Mouse (Mus musculus) natural killer cell, adult 2 months (primary cell): ENCODE measurements around the gene Aldh1a1.
"Not testable (repeated sequence)": the region's sequence is repeated elsewhere in the genome, so short reads cannot be mapped to it uniquely, and the experiment has no call there.

ENCODE experiments used
- DNase-seq, 2 experiments: peaks; one replicate each; pipeline ENCODE4 v3.0.0; 2022; ENCODE audit warnings: low spot score in 2 of 2

The Aldh1a1 gene

DNA sequence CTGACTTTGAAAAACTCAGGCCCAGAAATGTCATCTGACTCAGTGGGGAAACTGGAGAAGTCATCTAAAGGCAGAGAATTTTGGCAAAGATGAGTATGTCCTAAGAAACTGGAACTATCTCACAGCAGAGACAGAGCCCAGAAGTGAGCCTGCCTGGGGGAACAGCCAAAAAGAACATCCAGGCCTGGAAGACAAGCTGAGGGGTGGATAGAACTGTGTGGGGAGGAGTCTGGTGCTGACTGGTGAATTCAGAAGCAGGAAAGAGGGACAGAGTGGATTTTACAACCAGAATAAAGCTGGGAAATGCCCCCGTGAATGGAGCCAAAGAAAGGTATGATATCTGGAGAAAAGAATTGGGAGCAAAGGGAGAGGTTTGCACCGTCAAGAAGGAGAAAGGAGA lies at the start of gene Aldh1a1:
Aldh1a1 (plus strand) TSS at position 225 of the 400 bp plus-strand sequence.
- no peak for DNase-seq

DNA sequence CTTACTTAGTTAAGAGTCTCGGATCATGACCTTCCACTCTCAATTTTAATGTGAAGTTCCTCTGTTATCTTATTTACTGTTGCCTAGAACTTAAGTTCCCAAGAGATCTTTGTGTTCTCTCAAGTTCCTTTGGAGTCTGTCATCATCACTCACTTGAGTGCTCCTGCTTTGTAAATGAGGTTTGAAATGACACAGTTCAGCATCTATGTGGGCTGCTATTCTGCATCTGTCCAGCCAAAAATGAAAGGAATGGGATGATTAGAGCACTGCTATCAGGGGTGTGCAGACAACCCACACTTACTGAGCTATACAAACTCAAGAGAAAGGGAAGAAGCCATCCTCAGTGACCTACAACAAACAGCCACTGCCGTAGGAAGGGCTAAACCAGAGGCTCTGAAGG lies 44.7 kb upstream of the Aldh1a1 start:
- DNase-seq = no peak

DNA sequence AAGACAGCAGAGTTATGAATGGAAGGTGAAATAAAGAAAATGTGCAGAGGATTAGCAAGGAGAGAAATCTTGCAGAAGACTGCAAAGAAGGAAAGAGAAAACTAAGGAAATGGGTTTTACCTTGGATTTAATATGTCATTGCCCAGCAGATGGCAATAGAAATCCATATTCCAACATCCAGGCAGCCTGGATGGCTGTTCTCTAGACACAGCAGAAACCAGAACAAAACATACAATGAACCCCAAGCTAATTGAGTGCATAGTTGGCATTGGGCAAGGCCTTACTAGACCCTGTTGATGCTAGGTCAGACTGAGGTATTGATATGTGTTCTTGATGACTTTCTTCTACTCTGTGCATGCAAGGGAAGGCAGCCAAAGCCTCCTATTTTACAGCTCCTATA lies 43.0 kb upstream of the Aldh1a1 start:
- no peak for DNase-seq

DNA sequence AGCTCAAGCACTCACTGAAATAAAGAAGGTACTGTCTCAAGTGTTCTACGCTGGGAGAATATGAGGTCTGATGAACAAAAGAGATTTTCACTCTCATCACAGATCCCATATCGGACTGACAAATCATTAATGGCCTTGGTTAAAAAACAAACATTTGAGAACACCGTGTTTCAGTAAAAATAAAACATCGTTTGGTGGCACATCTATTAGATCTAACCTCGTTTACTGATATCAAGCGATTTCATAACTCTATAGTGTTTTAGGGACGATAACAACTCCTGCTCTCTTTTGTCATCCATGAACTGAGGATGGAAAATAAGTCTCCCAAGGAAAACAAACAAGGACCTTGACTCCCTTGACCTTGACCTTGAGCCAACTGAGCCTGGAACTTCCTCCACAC lies 41.5 kb upstream of the Aldh1a1 start:
- DNase-seq = no peak

DNA sequence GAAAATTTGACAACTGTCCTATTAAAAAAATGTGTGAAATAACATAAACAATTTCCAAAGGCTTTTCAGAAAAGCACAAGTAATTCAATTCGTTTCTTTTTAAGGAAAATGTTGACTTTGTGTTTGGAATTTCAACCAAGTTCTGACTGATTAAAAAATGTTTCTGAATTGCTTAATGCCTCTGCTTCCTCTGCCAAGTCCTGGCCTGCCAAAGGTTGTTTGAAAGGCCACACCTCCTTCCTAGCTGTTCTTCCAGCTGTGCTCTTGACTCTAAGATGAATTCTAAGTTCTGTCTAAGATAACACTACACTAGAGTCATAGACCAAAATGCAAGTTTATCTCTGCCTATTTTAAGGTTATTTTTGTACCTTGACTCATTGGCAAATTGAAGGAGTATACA lies 8.0 kb upstream of the Aldh1a1 start:
- DNase-seq = no peak

DNA sequence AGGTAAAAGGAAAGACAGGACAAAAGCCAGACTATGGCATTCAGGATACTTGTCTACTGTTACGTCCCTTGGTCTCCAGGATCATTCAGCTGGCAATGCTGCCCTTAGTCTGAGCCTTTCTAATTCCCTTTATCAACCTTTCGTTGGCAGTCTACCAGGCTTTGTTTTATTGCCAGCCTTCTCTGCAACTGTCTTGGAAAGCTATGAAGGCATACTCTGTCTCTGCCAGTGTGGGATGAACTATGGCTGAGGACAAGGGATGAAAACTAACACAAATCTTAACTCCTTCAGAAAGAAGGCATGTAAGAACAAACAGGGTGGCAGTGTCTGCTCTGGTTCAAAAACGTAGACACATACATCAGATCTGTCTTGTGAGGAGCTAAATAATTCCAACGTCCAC lies 565 bp upstream of the Aldh1a1 start:
- no peak for DNase-seq

DNA sequence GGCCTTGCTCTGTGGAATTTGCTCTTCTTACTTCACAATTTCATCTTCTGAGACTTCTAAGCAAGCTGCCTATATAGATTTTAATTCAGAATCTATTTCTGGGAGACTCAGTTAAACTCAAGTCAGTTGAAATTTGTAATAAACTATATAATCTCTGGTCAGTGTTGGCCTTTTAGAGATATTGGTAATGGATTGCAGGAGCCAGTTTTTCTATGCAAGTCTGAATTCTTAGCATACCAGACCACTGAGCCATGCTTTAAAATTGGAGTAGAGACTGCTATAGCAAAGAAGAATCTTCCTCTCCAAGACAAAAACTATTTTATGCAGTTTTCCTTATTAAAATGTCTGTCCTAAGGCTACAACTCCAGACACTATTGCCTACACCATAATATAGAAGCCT lies 4.0 kb downstream of the Aldh1a1 start:
- DNase-seq = no peak

DNA sequence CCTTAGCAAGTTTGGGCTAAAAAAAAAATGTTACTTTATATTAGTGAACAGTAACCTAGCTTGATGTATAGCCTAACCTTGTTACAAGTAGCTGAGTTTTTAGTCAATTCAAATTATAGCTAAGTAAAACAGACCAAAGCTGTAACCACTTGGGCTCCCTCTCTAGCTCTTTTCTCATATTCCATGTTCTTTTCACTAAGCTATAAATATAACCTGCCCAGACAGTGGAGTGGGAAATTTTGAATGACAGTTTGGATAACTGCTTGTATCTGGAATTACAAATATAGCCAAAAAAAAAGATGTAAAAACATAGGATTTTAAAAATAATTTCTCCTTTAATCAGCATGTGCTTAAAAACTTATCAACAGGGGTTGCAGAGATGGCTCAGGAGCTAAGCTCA lies 12.8 kb downstream of the Aldh1a1 start:
- no peak for DNase-seq

DNA sequence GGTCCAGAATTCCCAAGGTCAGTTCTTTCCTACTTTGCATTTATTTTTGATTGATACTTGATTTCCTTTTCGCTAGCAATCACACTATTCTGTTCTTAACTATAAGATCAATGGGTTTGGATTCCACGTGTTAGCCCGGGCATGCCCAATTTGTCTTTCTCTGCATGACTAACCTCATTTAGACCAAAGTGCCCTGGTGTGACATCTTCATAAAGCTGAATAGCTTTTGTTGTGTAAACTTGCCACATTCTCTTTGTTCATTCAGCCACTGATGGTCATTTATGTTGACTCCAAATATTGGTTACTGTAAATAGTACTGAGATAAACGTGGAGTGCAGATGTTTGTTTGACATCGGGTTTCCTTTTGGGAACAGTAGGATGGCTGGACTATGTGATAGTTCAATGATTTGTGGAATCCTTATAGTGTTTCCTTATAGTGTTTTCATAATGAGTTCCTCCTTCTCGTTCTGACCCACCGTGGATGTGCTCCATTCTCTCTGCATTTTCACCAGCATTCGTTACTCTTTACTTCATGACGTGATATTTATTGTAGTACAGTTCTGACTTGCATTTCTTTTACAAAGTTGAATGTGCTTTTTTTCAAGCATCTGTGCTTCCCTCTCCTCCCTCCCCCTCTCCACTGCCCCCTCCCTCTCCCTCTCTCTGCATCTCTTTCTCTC lies 14.6 kb downstream of the Aldh1a1 start:
- DNase-seq = no peak

DNA sequence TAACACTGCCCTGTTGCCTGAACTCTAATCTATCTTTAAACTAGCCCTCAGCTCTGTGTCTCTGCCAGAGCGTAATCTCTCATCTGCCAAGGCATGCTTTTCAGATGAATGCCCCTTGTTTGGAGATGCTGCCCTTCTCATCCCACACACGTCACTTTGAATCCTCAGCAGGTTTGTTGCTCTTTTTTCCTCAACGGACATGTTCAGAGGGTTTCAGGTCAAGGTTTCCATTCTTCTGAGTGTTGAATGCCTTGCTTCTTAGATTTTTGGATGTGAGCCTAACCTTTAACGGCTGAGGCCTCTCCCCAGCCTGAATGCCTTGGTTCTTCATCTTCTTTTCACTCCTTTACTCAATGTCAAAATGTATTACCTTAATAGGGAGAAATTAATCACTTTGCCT lies 16.1 kb downstream of the Aldh1a1 start:
- DNase-seq = no peak

DNA sequence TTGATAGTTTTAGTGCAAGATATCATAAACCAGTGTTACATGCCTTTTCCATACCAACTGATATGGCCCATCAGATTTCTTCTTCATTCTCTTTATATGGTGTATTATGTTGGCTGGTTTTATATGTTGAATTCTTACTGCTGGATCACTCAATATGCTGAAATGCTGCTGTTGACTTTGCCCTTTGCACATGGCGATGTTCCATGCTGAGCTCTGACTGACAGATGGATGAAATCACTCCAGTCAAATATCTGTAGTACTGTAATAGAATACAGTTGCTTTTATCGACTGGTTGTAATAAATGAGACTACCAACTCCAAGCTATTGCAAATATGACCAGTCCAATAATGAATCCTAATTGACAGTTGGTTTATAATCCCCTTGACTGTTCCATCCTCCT lies 19.5 kb downstream of the Aldh1a1 start:
- DNase-seq = no peak

DNA sequence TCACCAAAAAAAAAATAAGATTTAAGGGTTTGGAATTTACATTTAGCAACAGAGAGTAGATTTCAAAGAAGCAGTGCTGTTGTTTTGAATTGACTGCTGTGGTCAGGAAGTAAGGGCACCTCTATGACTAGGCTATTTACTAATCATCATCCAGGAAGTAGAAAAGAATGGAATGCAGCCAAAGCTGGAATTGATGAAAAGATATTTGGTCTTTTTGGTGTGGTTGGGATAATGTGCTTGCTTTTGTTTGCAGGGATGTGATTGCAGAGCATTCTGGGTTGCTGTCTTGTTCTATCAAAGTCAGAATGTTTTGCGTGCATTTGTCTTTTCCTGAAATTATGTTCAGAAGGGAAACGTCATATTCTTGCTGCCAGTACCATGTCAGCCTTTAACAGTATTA lies 20.7 kb downstream of the Aldh1a1 start:
- no peak for DNase-seq

DNA sequence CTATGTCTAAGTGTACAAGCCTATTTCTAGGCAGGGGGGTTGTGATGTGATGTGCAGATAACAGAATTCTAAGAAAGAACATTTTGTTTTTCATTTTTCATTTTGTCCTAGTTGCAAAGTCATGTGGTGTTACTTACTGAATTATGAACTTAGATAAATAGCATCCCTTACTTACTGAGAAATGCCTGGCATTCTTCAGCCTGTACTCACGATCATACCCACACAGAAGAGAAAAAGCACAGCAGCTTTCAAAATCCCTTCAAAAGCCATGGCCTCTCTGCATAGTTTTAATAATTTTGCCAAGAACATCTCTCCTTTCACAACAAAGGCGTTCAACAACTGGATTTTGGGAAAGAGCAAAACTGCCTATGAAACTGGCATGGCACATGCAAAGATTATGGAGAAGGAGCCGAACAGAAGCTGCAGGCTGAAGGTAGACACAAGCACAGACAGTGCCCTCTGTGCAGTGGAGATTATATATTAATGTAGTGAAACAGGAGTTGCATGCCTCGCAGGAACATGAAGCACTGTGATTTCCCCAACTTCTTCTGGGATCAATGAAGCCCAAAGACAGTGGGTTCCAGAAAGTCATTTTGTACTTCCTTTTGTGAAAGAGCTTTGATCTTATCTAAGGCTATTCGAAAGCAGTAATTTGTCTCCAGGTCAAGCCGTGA lies 21.3 kb downstream of the Aldh1a1 start:
- DNase-seq = no peak

DNA sequence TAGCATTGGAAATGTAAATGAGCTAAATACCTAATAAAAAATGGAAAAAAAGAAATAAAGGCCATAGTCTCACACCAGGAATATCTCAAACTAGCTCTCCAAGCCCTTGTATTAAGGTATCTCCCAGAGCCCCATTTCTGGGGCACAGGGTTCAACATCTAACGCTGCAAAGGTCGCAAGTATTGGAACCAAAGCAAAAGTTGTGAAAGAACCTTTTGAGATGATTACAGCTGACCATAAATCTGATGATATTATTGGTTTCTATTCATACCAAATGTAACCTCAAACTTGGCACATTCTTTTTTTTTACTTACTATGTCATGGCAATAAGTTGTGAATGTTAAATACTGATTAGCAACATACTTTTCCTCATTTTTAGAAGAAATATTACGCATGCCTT lies 24.0 kb downstream of the Aldh1a1 start:
- no peak for DNase-seq

DNA sequence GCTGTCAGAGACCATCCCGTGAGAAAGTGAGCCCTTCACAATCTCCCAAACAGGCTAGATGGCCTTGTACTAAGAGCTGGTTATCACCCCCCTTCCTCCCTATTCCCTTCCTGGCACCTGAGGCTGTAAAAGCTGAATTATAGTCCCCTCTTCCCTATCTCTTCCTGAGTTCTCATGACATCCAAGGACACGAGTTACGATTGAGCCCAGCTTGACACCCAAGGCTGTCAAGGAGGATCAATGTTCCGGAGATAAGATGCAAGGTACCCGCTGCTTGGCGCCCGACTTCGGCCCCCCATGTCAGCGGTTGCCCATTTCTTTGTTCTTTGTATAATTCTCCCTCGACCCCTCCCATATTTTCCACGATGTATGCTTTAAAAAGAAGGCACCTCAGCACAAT lies 36.6 kb downstream of the Aldh1a1 start:
- not testable (repeated sequence) for DNase-seq

DNA sequence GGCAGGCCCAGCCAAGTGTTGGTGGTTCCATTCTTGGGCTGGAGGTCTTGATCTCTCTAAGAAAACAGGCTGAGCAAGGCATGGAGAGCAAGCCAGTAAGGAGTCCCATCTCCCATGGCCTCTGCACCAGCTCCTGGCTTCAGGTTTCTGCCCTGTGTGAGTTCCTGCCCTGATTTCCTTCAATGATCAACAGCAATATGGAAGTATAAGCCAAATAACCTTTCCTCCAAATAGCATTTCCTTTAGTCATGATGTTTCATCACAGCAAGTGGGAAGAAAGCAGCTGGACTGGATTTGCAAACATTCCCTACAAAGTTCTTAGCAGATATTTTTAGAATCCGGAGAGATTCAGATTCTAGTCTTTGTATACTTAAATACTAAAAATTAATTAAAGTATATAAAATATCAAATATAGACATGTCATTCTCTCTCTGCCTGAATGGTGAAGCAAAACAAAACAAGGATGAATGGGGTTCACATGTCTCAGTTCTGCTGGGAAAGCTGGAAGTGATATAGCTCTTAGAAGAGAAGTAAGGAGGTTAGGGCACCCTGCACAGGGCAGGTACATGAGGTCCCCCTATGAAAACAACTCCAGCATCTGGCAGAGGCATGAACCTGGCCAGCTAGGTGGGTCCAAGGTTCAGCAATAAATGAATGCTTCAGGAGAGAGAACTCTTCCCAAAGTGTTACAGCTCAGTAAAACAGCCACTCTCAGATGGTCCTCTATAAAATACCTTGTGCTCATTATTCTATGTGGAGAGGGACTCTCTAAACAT lies 37.6 kb downstream of the Aldh1a1 start:
- no peak for DNase-seq

DNA sequence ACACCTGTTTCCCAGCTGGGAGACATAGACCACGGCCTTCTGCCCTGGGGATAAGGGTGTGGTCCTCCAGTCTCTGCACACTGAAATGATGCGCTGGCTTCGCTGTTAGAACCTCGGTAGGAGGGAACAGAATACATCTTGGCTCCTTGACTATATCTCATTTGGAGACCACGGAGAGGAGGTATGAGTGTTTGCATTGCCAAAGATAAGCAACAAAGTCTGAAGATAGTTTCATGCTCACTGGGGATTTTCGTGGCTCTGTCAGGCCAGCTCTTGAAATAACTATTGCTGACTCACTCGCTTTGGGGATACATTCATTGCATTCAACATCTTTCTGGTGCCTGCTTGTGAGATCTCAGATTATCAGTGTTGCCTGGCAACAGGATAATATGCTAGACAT lies 44.0 kb downstream of the Aldh1a1 start:
- no peak for DNase-seq

DNA sequence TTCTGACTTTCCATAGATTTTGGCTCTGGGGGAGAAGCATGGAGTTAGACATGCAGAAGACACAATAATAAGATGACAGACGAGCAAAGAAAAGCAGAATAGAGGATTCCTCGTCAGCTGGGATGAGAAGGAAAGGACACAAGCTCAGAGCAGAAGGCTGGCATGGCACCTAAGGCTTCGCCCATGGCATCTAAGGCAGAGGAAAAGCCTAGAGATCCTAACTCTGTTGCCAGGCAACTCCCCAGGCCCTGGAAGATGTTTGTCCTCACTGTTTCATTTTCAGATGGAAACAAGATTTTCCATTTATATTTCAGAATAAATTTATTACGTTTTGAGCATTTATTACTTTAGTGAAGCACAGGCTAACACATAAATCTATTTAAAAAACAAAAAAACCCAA lies 48.5 kb downstream of the Aldh1a1 start:
- DNase-seq = no peak

DNA sequence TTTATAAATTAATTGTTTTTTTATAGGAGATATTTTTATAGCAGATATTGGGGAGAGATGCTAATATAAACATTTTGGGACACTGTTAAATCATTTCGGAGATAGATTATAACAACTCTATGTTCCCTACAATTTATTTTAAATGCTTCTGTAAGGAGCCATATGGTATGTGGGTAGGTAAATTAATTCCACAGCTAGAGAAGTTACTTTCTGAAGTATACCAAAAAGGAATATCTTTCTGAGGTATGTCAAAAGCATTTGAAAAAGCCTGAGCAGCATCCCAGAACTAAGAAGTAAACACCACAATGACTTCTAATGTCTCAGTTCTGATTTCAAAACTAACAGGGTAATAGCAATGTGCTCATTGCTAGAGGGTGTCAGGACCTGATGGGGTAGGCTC lies 49.4 kb downstream of the Aldh1a1 start:
- DNase-seq = no peak

DNA sequence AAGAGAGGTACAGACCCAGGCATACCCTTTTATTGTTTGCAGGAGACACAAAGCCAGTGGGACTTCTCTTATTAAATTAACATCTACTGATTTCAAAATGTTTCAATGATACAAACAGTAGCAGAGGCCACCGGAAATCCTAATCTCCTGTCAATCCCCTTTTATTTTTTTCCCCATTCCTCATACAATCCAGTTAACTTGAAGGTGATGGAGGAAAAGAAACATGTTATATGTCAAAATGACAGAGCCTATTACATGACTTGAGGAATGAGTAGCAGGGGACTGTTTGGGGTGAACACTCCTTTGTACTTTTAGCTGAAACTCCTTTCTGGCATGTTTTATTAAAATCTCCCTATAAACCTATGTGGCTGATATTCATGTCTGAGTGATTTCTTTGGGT lies 51.3 kb downstream of the Aldh1a1 start:
- DNase-seq = no peak

DNA sequence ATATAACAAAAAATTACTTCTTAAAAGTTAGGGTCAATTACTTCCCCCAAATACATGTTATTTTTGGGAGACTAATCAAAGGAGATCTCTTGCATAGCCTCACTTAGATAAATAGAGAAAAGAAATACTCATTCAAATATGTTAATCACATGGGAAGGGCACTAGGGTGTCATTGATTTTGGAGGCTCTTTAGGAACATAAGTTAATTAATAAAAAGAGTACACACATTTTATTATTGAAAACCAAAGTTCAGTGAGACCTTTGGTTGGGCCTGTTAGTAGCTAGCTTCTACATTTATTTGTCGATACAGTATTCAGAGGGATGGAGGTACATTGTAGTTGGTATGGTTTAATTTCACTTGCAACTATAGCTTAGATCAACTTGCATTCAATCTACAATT lies 52.4 kb downstream of the Aldh1a1 start:
- DNase-seq = no peak

DNA sequence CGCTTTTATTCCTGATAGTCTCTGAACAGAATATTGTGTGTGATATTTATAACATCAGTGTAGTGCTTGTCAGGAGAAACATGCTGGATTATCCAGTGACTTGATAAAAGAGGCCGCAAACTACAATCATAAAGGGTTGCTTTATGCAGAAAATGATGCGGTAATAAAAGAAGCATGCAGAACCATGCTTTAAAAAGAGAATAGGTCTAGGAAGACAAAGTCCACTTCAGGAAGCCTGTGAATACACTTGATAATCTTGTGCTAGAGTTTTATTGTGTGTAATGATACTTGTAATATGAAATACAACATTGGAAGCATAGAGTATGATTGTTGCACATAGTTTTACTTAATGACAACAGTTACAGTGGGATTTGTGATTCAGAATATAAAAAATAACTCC lies 54.5 kb downstream of the Aldh1a1 start:
- DNase-seq = no peak

DNA sequence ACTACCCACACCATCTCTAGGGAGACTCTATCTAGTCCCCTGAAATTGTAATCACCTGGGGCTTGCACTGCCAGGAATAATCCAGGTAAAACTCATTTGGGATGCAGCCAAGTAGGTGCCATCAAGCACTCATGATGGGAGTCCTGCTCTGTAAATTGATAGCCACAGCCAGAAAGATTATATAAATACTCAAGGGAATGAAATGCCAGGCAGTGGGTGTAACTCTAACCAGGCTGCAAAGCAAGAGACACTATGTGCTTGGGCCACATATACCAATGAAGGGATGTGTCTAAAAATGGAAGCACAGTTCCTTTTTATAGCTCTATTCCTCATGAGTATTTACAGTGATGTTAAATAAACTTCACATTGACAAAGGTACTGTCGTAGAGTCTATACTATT lies 56.9 kb downstream of the Aldh1a1 start:
- no peak for DNase-seq
